Mouse (Mus musculus) mature B cell (primary cell): Measurements from ENCODE around the gene Actl7b.

Experiments used
- in situ Hi-C: fragments of 300-500 bp; cut with MboI; formaldehyde crosslinking; loops from 2 replicates; pipeline ENCODE4 v1.14.3; 2019

The Actl7b gene

GRCm38 (mm10) chr4:56713155-56713554 is 28.1 kb downstream of the Actl7b start:
- in situ Hi-C loops = no loop called here

- in situ Hi-C loops = no loop called here
Measured at GRCm38 (mm10) chr4:56702234-56702633, 39.0 kb downstream of the Actl7b start.

GRCm38 (mm10) chr4:56698671-56699070 is 42.6 kb downstream of the Actl7b start:
- in situ Hi-C loops = loop anchor here (25.0 kb wide), 1 partner anchor 1186 kb away; no protein-coding TSS in a partner anchor

- in situ Hi-C loops = loop anchor here (25.0 kb wide), 1 partner anchor 1184 kb away; no protein-coding TSS in a partner anchor
Measured at GRCm38 (mm10) chr4:56696401-56696800, 44.8 kb downstream of the Actl7b start.
